Mouse (Mus musculus): Measurements from ENCODE around the gene Rho. TPM values are rescaled to one million over a fixed set of nuclear protein-coding genes. Genes with fewer than 3 reads are reported as not detected.

Rho gene
- polyA plus RNA-seq, 1 experiment from 2014 or later: 0.19 TPM

DNA sequence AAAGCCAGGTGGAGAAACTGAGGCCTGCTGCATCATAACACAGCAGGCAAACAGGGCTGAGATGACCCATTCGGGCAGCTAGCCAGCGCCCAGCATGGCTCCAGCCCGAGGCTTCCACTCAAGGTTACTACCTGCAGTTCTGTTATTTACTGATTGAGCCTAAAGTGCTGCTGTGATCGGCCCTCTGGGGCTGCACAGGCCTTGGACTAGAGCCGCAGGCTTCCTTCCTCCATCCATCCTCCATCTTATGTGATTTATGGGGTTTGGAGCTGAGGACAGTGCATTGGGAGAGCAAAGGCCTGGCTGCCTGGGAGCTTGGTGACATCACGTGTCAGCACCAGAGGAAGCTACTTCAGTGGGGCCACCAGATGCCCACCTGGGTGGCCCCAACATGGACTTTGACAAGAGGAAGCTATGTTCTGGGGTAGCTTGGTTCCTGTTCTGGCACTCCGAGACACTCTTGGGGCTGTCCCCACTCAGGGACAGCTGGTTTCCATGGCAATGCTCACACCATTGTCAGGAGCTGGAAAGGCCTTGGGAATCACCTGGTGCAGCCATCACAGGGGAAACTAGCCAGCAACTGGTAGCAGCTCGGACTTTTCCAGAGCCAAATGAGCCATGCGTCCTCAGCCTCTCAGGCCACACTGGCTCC lies 55.7 kb downstream of the Rho start:
- Histone ChIP-seq H3K36me3 (no peaks in the 10 kb centered on the region), H3K27me3 (peaks cover 30% of the 10 kb centered on the region), H3K27ac (0 out of 2 replicates have a peak overlapping the region, but pooled peaks have one; percentile 41), H3K4me2 (replicated peaks) (no peak overlapping the region), H3K4me1 (peaks cover 51% of the 10 kb centered on the region), H3K9ac (0 out of 2 replicates have a peak overlapping the region, but pooled peaks have one; percentile 25), H3K9me3 (replicated peaks) (no peaks in the 10 kb centered on the region), H3K4me3 (no peak overlapping the region)
- WGBS: 55% methylated on average over 9 of the region's 9 CpGs
- no peak for ATAC-seq (ENCODE audit: low FRiP score)

DNA sequence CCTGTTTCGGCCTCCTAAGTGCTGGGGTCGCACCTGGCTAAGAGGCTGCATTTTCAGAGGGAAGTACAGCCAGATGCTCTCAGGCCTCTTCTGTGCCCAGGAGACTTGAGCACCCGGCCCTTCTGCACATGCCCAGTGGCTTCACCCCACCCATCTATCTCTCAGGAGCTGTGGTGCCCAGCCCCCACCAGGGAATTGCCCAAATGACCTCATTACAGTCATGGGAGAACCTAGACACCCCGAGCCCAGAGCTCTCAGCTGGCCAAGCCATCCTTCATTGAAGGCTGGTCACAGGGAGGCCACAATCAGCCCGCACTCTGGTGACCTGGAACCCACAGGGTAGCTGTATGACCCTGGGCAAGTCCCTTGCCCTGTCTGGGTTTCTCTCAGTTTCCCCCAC lies 57.5 kb downstream of the Rho start:
- no peak overlapping the region for H3K9ac ChIP-seq
- 74% methylated on average over 5 of the region's 5 CpGs for WGBS
- no peak for ATAC-seq (ENCODE audit: low FRiP score)

DNA sequence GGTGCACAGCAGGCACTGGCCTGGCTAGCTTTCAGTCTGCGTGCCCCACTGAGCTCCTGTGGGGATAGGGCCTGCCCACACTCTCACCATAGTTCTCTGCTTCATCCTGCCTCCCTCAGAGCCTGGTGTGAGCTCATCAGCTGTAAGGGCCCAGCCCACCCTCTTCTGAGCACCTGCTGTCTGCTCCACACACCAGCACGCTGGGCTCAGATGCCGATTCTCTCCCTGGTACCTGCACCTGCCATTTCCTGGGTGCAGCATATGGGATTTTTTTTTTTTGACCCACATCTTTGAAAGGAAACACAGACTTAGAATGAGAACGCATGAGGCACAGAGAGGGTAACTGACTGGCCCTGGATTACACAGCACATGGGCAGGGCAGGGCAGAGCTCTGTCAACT lies 58.1 kb downstream of the Rho start:
- ATAC-seq (ENCODE audit: low FRiP score): no peak
- no peaks in the 10 kb centered on the region for H3K9me3 ChIP-seq (replicated peaks)
- no peak overlapping the region for H3K27ac ChIP-seq
- peaks cover 63% of the 10 kb centered on the region for H3K4me1 ChIP-seq
- 61% methylated on average over 4 of the region's 4 CpGs for WGBS
- no peak overlapping the region for H3K4me2 ChIP-seq (replicated peaks)
- peaks cover 53% of the 10 kb centered on the region for H3K27me3 ChIP-seq
- no peaks in the 10 kb centered on the region for H3K36me3 ChIP-seq
- no peak overlapping the region for H3K4me3 ChIP-seq
- no peak overlapping the region for H3K9ac ChIP-seq

More for the DNA sequence above, 57.5 kb downstream of the Rho start:
- Histone ChIP-seq H3K27ac (no peak overlapping the region), H3K9me3 (replicated peaks) (no peaks in the 10 kb centered on the region), H3K36me3 (no peaks in the 10 kb centered on the region), H3K4me1 (peaks cover 58% of the 10 kb centered on the region), H3K27me3 (peaks cover 48% of the 10 kb centered on the region), H3K4me3 (no peak overlapping the region), H3K4me2 (replicated peaks) (no peak overlapping the region)

Other genes starting within 250 kb of the Rho start
- gene Tmem40, start 169.3 kb upstream of the Rho start, polyA plus RNA-seq (2016; fragmentation: Nextera tagmentation; extraction: Ambion mirVana): 1.1 and 2.0 TPM in 2 replicates
- 35.6 and 37.3 TPM in 2 replicates for gene Cand2, start 157.2 kb upstream of the Rho start, polyA plus RNA-seq (2016; fragmentation: Nextera tagmentation; extraction: Ambion mirVana)
- 1,424 and 1,629 TPM in 2 replicates for gene Rpl32, start 123.0 kb upstream of the Rho start, polyA plus RNA-seq (2016; fragmentation: Nextera tagmentation; extraction: Ambion mirVana)
- gene Efcab12, start 93.3 kb upstream of the Rho start, polyA plus RNA-seq (2016; fragmentation: Nextera tagmentation; extraction: Ambion mirVana): 2.3 TPM in 2 replicates
- gene Mbd4, start 78.4 kb upstream of the Rho start, polyA plus RNA-seq (2016; fragmentation: Nextera tagmentation; extraction: Ambion mirVana): 19.8 and 22.4 TPM in 2 replicates
- 28.4 and 31.5 TPM in 2 replicates for gene Ift122, start 78.3 kb upstream of the Rho start, polyA plus RNA-seq (2016; fragmentation: Nextera tagmentation; extraction: Ambion mirVana)
- not detected in 2 replicates for gene H1foo, start 13.2 kb downstream of the Rho start, polyA plus RNA-seq (2016; fragmentation: Nextera tagmentation; extraction: Ambion mirVana)
- gene Plxnd1, start 63.3 kb downstream of the Rho start, polyA plus RNA-seq (2016; fragmentation: Nextera tagmentation; extraction: Ambion mirVana): 21.9 and 24.5 TPM in 2 replicates